Mouse (Mus musculus) C2C12 (cell line): ENCODE data around the gene BC048403.

Source experiments
- CEBPB ChIP-seq: IDR thresholded peaks from one replicate; pipeline ENCODE4 v1.6.1; 2011; ENCODE audit warnings: low read depth, mild to moderate bottlenecking, control low read depth, moderate library complexity
- CTCF ChIP-seq: IDR thresholded peaks from one replicate; pipeline ENCODE4 v1.5.1; 2011; ENCODE audit not compliant: control insufficient read depth, insufficient read depth, insufficient read length
- FOSL1 ChIP-seq: IDR thresholded peaks from one replicate; pipeline ENCODE4 v1.8.0; 2011; ENCODE audit warnings: mild to moderate bottlenecking, low read length; ENCODE audit not compliant: poor library complexity, insufficient read depth, severe bottlenecking
- MAX ChIP-seq: IDR thresholded peaks from one replicate; pipeline ENCODE4 v1.6.1; 2011; ENCODE audit warnings: mild to moderate bottlenecking, control low read depth
- MYOD1 ChIP-seq: IDR thresholded peaks from one replicate; pipeline ENCODE4 v1.6.1; 2011; ENCODE audit warnings: low read depth; ENCODE audit not compliant: control insufficient read depth, insufficient read length
- MYOG ChIP-seq: IDR thresholded peaks from one replicate; pipeline ENCODE4 v1.6.1; 2011; ENCODE audit not compliant: control insufficient read depth, insufficient read length; ENCODE audit errors: extremely low read depth
- USF1 ChIP-seq: IDR thresholded peaks from one replicate; pipeline ENCODE4 v1.6.1; 2011; ENCODE audit warnings: low read depth, mild to moderate bottlenecking, control low read depth, moderate library complexity

- no peak for TF ChIP-seq CTCF
- no peak for TF ChIP-seq USF1
- no peak for TF ChIP-seq MYOG
- TF ChIP-seq MAX = no peak
- no peak for TF ChIP-seq FOSL1
- TF ChIP-seq MYOD1 = no peak
- TF ChIP-seq CEBPB = no peak
Observed at GRCm38 (mm10) chr10:121718896-121719585, 20.7 kb upstream of the BC048403 start.
